Mouse (Mus musculus) hindbrain, embryonic 12.5 days (tissue): ENCODE data around the gene Adgrl4. TPM values are rescaled to one million over a fixed set of nuclear protein-coding genes. Genes with fewer than 3 reads are reported as not detected.

ENCODE experiments used
- ATAC-seq: fragments of 200-750 bp; cut with Nextera tagmentation; 2 replicates; pipeline ENCODE4 v1.8.0; 2017; ENCODE audit warnings: moderate TSS enrichment; ENCODE audit not compliant: low FRiP score
- H3K27ac ChIP-seq: fragments of 300-500 bp; sonication (generic); 2 replicates; pipeline ENCODE4 v1.5.1; 2016; ENCODE audit warnings: mild to moderate bottlenecking
- H3K27me3 ChIP-seq: fragments of 300-500 bp; sonication (generic); 2 replicates; pipeline ENCODE4 v1.6.1; 2016; ENCODE audit warnings: mild to moderate bottlenecking
- H3K36me3 ChIP-seq: fragments of 300-500 bp; sonication (generic); 2 replicates; pipeline ENCODE4 v1.6.1; 2016; ENCODE audit warnings: mild to moderate bottlenecking
- H3K4me1 ChIP-seq: fragments of 300-500 bp; sonication (generic); 2 replicates; pipeline ENCODE4 v1.6.1; 2016
- H3K4me2 ChIP-seq: fragments of 300-500 bp; sonication (generic); replicated peaks from 2 replicates; pipeline ENCODE4 v1.6.1; 2016; ENCODE audit warnings: mild to moderate bottlenecking
- H3K4me3 ChIP-seq: fragments of 300-500 bp; sonication (generic); 2 replicates; pipeline ENCODE4 v1.5.1; 2016; ENCODE audit warnings: mild to moderate bottlenecking
- H3K9ac ChIP-seq: fragments of 300-500 bp; sonication (generic); 2 replicates; pipeline ENCODE4 v1.6.1; 2016; ENCODE audit warnings: mild to moderate bottlenecking, moderate library complexity
- H3K9me3 ChIP-seq: fragments of 300-500 bp; sonication (generic); replicated peaks from 2 replicates; pipeline ENCODE4 v1.6.1; 2016; ENCODE audit warnings: mild to moderate bottlenecking
- WGBS: fragments of 180-500 bp; shearing (Covaris S2); methylation state at CpG from one replicate; pipeline ENCODE4 v1.1.7; 2016; 5-methylcytosine and 5-hydroxymethylcytosine counted together
- polyA plus RNA-seq: library from polyadenylated mRNA; unstranded; fragments of >200 nt; fragmentation: Nextera tagmentation; extraction: Ambion mirVana; gene quantifications from 2 replicates; pipeline ENCODE4 v1.2.1, GENCODE M21; 2016

The Adgrl4 gene
- polyA plus RNA-seq = 7.8 and 9.1 TPM in 2 replicates

DNA sequence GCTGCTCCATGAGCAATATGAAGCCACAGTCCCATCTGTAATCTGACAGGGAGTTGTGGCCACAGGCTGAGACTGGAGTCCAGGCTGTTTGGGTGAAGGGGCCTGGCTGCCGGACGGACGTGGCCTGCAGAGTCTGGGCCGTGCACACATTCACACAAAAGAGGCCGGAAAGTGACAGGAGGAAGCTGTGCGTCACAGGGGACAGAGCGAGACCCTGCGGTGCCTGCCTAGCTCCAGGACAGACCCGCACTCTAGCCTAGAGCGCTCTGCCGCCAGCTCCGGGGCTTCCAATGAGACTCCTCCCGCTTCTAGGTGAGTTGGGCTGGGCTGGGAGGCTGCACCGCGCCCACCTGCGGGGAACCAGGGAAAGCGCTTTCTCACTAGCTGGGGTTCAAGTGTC is at the start of gene Adgrl4:
TSS of gene Adgrl4 (plus strand) at position 195 of the 400 bp plus-strand sequence.
- peak within 1 kb of the TSS; percentile 53 for H3K4me2 ChIP-seq
- peak within 1 kb of the TSS; percentile 44; the same call in 1 of the 2 replicates for H3K9ac ChIP-seq
- H3K36me3 ChIP-seq = no peaks in the 10 kb centered on the region
- peak; percentile 56 for ATAC-seq
- WGBS = 2% methylated on average over 17 of the region's 17 CpGs
- H3K27me3 ChIP-seq = no peaks in the 10 kb centered on the region
- peaks cover 8% of the 10 kb centered on the region; the same call in 1 of the 2 replicates for H3K4me1 ChIP-seq
- no peaks in the 10 kb centered on the region for H3K9me3 ChIP-seq
- H3K27ac ChIP-seq = no peak within 1 kb of the TSS
- peak within 1 kb of the TSS; percentile 21 for H3K4me3 ChIP-seq

DNA sequence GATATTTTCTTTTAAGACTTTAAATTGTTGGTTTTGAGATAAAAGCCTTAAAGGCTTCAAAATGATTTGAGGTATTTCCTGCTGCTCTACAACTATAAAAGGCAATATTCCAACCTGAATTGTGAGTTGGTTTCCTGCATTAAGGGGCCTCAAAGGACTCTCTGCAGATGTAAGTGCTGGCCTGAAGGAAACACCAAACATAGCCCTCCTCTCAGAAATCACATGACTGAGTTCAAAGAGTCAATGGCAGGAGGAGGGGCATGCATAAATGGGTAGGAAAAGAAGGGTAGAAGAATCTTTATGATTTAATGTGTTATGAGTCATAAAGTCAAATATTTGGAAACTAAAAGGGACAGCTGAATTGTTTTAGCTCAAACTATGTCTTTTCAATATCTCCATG is 46.8 kb upstream of the Adgrl4 start:
- Histone ChIP-seq H3K4me2 (no peak overlapping the region), H3K27ac (no peak overlapping the region), H3K9ac (no peak overlapping the region), H3K4me1 (no peaks in the 10 kb centered on the region), H3K27me3 (no peaks in the 10 kb centered on the region), H3K9me3 (no peaks in the 10 kb centered on the region), H3K36me3 (no peaks in the 10 kb centered on the region), H3K4me3 (no peak overlapping the region)
- ATAC-seq = no peak

DNA sequence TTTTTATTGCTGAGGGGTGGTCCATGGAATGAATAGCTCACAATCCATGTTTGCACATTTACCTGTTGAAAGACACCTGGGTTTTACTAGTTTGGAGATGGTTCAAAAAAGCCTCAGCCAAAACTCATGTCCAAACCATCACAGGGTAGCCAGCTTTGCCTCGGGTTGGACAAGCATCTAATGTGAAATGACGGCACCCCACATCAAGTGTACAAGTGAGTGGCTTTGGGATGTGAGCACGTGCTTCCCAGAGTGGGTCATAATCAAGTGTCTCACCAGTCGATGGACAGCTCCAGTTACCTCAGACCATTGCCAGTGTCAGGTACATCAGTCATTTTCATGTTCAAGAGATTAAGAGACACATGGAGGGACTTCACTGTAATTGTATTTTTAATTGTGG is 44.8 kb upstream of the Adgrl4 start:
- no peak for ATAC-seq
- Histone ChIP-seq H3K4me1 (no peaks in the 10 kb centered on the region), H3K27ac (no peak overlapping the region), H3K4me3 (no peak overlapping the region), H3K36me3 (no peaks in the 10 kb centered on the region), H3K9ac (no peak overlapping the region), H3K27me3 (no peaks in the 10 kb centered on the region), H3K4me2 (no peak overlapping the region), H3K9me3 (no peaks in the 10 kb centered on the region)
- WGBS = 87% methylated on average over 4 of the region's 4 CpGs

DNA sequence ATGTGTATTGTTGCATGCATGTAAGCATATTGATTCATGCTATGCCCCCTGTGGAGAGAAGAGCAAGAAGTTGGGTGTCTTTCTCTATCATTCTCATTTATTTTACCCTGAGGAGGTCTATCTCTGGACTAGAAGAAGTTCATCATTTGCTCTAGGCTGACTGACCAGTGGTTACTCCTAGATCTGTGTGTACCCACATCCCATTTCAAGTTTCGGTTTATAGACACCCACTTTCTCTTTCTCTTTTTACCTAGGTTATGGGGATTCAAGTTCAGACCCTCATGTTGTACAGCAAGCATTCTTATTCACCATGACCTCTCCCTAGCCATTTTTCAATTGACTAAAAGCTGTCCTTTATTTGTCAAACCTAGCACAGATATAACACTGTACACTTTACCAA is 44.4 kb upstream of the Adgrl4 start:
- H3K9ac ChIP-seq = no peak overlapping the region
- no peak overlapping the region for H3K4me2 ChIP-seq
- no peaks in the 10 kb centered on the region for H3K27me3 ChIP-seq
- no peak overlapping the region for H3K4me3 ChIP-seq
- ATAC-seq = no peak
- 86% methylated on average over 1 of the region's 1 CpGs for WGBS
- H3K9me3 ChIP-seq = no peaks in the 10 kb centered on the region
- H3K27ac ChIP-seq = no peak overlapping the region
- no peaks in the 10 kb centered on the region for H3K4me1 ChIP-seq
- no peaks in the 10 kb centered on the region for H3K36me3 ChIP-seq

DNA sequence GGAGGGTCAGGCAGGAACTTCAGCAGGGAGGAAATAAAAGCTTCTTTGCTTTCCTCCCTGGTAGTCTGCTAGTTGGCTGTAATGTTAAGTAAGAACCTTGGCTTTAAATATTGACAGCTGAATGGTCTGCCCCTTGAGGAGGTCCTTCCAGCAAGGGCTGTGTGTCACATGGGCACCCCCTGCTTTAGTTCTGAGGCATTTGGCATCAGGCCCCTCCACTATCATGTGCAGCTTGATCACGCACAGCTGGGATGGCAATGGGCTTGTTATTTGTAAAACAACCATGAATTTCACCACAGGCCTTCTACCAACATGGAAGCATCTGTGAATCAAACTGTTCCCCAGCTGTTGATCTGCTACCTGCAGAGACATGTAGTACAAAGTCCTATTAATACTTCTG is 38.4 kb upstream of the Adgrl4 start:
- H3K27ac ChIP-seq = no peak overlapping the region

DNA sequence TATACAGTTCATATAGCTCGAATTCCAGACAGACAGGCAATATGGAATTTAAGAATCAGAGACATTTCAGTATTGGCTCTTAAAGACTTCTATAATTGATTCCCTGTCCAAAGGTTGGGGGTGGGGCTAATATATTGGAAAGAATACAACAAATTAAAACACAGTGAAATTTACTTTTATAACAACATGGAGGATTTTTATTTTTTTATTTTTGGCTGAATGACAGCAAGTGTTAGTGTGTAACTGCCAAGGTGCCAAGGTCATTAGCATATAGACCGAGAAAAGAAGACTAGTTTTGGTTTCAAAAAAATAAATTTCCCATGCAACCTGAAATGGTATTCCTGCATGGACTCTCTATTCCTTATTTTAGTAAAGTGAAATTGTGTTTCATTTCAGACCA is 26.7 kb upstream of the Adgrl4 start:
- H3K4me3 ChIP-seq = no peak overlapping the region
- H3K9me3 ChIP-seq = no peaks in the 10 kb centered on the region
- H3K27me3 ChIP-seq = no peaks in the 10 kb centered on the region
- WGBS = 83% methylated on average over 2 of the region's 2 CpGs
- no peak overlapping the region for H3K9ac ChIP-seq
- H3K4me1 ChIP-seq = no peaks in the 10 kb centered on the region
- H3K4me2 ChIP-seq = no peak overlapping the region
- H3K36me3 ChIP-seq = no peaks in the 10 kb centered on the region
- H3K27ac ChIP-seq = no peak overlapping the region
- ATAC-seq = no peak

More for the DNA sequence above, 38.4 kb upstream of the Adgrl4 start:
- WGBS = 79% methylated on average over 1 of the region's 1 CpGs
- Histone ChIP-seq H3K36me3 (no peaks in the 10 kb centered on the region), H3K4me2 (no peak overlapping the region), H3K27me3 (no peaks in the 10 kb centered on the region), H3K9me3 (no peaks in the 10 kb centered on the region), H3K4me1 (no peaks in the 10 kb centered on the region), H3K9ac (no peak overlapping the region), H3K4me3 (no peak overlapping the region)
- no peak for ATAC-seq

DNA sequence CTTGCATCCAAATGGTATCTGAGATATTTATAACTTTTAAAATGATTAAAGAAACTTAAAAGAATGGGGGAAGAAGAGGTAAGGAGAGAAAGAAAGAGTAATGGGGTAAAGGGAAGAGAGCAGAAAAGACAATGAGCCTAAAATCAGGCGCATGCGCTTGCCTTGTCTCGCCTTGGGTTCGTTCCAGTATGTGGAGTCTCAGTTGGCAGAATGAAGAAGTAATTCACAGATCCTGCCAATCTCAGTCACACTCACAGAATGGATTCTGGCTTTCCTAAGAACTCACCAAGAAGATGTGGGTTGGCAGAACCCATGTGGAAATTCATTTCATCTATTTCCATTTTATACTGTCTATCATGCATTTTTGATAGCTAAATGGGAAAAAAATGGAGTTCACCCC is 26.2 kb upstream of the Adgrl4 start:
- no peak overlapping the region for H3K27ac ChIP-seq
- no peaks in the 10 kb centered on the region for H3K27me3 ChIP-seq
- no peaks in the 10 kb centered on the region for H3K9me3 ChIP-seq
- no peak overlapping the region for H3K4me3 ChIP-seq
- no peaks in the 10 kb centered on the region for H3K36me3 ChIP-seq
- no peak for ATAC-seq
- no peaks in the 10 kb centered on the region for H3K4me1 ChIP-seq
- no peak overlapping the region for H3K4me2 ChIP-seq
- 97% methylated on average over 4 of the region's 4 CpGs for WGBS
- no peak overlapping the region for H3K9ac ChIP-seq

DNA sequence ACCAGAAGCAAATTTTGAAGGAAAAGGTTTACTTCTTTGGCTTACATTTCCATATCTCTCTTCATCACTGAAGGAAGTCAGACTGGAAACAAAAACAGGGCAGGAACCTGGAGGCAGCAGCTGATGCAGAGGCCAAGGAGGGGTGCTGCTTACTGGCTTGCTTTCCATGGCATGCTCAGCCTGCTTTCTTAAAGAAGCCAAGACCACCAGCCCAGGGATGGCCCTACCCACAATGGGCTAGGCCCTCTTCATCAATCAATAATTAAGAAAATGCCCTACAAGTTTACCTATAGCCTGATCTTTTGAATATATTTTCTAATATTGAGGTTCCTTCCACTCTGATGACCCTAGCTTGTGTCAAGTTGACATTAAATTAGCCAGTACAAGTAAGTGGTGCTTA is 20.8 kb upstream of the Adgrl4 start:
- H3K4me3 ChIP-seq = no peak overlapping the region
- H3K9me3 ChIP-seq = no peaks in the 10 kb centered on the region
- no peaks in the 10 kb centered on the region for H3K4me1 ChIP-seq
- no peak overlapping the region for H3K9ac ChIP-seq
- no peak overlapping the region for H3K4me2 ChIP-seq
- no peak for ATAC-seq
- H3K27ac ChIP-seq = no peak overlapping the region
- no peaks in the 10 kb centered on the region for H3K27me3 ChIP-seq
- no peaks in the 10 kb centered on the region for H3K36me3 ChIP-seq

DNA sequence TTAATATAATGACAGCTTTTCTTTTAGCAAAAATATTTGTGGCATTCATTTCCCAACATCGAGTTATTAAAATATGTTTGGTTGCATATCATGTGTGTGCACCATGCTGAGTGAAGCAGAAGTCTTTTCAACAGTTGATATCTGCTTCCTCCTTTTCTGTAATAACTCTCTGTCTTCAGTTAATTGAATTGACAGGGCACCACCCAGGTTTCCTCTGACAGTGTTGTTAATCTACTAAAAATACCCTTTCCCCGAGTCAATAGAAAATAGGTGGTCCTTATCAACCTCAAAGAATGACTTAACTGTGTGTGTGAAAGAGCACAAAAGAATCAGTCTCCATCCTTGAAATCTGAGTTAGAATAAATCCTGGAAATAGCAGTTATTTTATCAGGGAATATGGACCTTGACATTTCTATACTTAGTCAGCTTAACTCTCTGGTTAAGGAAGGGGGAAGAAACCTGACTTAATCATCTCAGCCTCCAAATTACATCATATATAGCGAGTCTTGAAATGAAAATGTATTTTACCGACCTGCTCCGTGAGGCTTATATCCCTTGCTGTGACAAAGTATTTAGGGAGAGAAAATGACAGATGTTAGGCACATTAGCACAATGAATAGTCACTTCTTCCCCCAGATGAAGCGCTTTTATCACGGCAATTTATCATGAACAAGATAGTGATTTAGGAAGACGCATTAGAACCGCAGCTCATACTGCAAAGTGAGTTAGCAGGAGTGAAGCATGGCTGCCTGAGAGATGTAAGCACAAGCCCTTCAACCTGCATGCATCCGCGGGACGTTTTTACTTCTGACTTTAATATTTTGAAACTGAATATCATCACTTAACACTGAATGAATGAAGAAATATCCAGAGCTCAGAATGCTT is 19.8 kb upstream of the Adgrl4 start:
- H3K9ac ChIP-seq = no peak overlapping the region
- H3K9me3 ChIP-seq = no peaks in the 10 kb centered on the region
- 0 out of 2 replicates have a peak, but pooled peaks have one; percentile 19 for ATAC-seq
- no peak overlapping the region for H3K4me3 ChIP-seq
- no peak overlapping the region for H3K4me2 ChIP-seq
- H3K36me3 ChIP-seq = no peaks in the 10 kb centered on the region
- no peaks in the 10 kb centered on the region for H3K4me1 ChIP-seq
- WGBS = 74% methylated on average over 12 of the region's 12 CpGs
- no peak overlapping the region for H3K27ac ChIP-seq
- H3K27me3 ChIP-seq = no peaks in the 10 kb centered on the region

DNA sequence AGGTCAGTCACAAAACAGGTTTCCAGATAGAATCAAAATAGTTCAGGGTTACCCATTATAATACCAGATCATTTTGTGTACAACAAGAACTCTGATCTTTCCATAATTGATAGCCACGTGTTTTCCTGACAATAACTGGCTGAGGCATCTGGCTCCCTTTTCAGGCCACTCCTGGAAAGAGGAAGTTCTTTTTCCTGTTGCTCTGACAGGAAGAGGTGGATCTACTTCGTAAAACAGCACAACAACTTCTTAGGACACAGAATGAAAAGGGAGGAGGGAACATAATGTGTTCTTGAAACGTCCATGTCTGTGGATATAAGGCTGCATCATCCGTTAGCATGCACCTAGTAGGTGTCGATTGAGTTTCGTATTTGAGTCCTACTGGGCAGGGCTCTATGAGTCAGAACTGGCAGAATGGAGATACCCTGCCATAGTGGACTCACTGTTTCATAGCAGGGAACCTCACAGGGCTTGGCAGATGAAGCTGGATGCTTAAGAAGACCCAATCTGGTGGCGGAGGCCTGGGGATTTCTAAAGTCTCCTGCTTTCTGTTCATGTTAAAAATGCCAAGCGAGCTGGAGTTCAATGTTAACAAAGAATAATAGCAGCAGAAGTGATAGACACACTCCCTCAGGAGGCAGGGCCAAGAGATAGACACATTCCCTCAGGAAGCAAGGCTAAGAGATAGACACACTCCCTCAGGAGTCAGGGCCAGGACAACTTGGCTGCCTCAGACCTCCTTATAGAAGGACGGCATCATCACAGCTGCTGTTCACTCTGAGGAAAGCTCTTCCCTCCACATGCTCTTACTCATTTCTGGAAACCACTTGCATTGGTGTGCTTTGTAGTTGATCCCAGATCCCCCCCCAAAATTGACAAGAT is 13.1 kb upstream of the Adgrl4 start:
- Histone ChIP-seq H3K27ac (no peak overlapping the region), H3K27me3 (no peaks in the 10 kb centered on the region), H3K4me1 (no peaks in the 10 kb centered on the region), H3K9me3 (no peaks in the 10 kb centered on the region), H3K36me3 (no peaks in the 10 kb centered on the region), H3K4me3 (no peak overlapping the region), H3K4me2 (no peak overlapping the region), H3K9ac (no peak overlapping the region)
- ATAC-seq = no peak
- 82% methylated on average over 9 of the region's 9 CpGs for WGBS

DNA sequence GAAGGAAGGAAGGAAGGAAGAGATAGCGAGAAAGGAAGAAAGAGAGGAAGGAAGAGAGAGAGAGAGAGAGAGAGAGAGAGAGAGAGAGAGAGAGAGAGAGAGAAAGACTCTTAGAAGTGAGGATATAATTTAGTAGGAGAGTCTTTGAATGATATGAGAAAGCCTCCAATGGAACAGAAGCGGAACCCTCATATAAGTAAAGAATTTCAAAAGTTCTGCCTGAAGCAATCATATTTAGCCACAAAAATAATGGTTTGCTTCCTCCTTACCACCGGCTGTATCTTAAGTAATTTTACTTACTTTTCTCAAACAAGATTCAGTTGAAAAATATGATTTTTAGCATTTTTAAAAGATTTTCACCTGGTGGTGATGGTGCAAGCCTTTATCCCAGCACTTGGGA is 7.6 kb upstream of the Adgrl4 start:
- H3K4me2 ChIP-seq = no peak overlapping the region
- no peak overlapping the region for H3K27ac ChIP-seq
- ATAC-seq = no peak
- H3K27me3 ChIP-seq = no peaks in the 10 kb centered on the region
- H3K4me3 ChIP-seq = no peak overlapping the region
- no peak overlapping the region for H3K9ac ChIP-seq
- no peaks in the 10 kb centered on the region for H3K36me3 ChIP-seq
- WGBS = 96% methylated on average over 3 of the region's 3 CpGs
- H3K4me1 ChIP-seq = no peaks in the 10 kb centered on the region
- H3K9me3 ChIP-seq = no peaks in the 10 kb centered on the region

DNA sequence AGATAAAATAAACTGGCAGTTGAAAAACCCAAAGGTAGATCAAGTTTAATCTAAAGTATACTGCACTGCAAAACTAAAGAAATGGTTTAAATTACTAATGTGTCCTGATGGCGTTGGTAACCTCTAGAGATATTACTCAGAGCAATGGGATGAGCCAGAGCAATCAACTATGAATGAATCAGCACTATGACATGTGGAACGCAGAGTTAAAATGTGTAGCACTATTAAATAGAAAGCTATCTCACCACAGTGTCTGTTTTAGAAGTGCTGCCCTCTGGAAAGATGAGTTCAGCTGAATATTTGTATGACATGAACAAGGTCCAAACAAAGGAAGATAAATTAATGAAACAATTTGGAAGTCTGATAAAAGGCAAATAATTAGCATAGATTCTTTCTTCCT is 6.2 kb upstream of the Adgrl4 start:
- H3K9ac ChIP-seq = no peak overlapping the region
- ATAC-seq = no peak

More for the DNA sequence above, 6.2 kb upstream of the Adgrl4 start:
- no peaks in the 10 kb centered on the region for H3K9me3 ChIP-seq
- H3K27ac ChIP-seq = no peak overlapping the region
- no peaks in the 10 kb centered on the region for H3K36me3 ChIP-seq
- no peaks in the 10 kb centered on the region for H3K4me1 ChIP-seq
- H3K27me3 ChIP-seq = no peaks in the 10 kb centered on the region
- H3K4me3 ChIP-seq = no peak overlapping the region
- 76% methylated on average over 2 of the region's 2 CpGs for WGBS
- no peak overlapping the region for H3K4me2 ChIP-seq
